Mouse (Mus musculus) ovary, postnatal 14 days (tissue): ENCODE measurements around the gene Map4k2.
A peak's percentile ranks its signal among the peaks of the same experiment; 100 is the strongest.

Source experiments
- DNase-seq: peaks from one replicate; pipeline ENCODE4 v3.0.0; 2022; ENCODE audit warnings: low spot score

Gene Map4k2

GRCm38 (mm10) chr19:6346661-6347060 is 5.7 kb downstream of the Map4k2 start:
- no peak for DNase-seq

- no peak for DNase-seq
These were observed 6.7 kb downstream of the Map4k2 start for GRCm38 (mm10) chr19:6347615-6348014.

- no peak for DNase-seq
These were observed 7.8 kb downstream of the Map4k2 start for GRCm38 (mm10) chr19:6348717-6349116.

GRCm38 (mm10) chr19:6349215-6349983 is 8.5 kb downstream of the Map4k2 start:
- no peak for DNase-seq

DNA sequence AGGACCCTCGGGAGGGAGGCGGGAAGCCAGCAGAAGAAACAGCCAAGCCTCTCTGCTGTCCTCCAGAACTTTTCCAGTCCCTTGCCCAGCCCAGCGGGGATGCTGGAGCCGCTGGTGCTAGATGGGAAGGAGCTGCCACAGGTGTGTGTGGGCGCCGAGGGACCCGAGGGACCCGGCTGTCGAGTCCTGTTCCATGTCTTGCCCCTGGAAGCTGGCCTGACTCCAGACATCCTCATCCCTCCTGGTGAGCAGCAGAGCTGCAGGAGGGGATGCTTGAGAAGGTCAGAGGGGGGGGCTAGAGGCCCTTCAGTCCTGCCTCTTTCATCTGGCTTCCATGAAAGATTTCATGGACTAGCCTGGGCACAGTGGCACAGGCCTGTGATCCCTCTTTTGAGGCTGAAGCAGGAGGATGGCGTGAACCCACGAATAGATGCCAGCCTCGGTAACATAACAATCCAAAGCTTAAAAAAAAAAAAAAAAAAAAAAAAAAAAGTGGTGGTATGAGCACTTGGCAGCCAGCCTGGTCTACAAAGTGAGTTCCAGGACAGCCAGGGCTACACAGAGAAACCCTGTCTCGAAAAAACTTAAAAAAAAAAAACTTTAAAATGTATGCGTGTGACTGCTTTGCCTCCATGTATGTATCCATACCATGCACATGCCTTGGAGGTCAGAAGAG is 10.6 kb downstream of the Map4k2 start:
- DNase-seq = no peak

DNA sequence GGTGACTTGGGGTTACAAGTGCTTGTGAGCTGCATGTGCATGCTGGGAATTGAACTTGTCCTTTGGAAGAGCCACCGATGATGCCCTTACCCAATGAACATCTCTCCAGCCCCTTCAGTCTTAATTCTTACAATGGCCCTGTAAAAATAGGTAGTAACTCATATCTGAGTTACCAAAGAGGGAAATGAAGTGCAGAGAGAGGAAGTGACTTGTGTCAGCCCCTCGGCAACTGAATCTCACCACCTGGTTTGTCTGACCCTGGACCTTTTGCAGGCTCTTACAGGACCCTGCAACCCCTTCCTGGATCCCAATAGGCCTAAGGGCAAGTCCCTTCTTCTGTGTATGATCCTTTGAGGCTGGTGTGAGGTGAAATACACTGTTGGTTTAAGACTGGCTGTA is 11.2 kb downstream of the Map4k2 start:
- DNase-seq = no peak

DNA sequence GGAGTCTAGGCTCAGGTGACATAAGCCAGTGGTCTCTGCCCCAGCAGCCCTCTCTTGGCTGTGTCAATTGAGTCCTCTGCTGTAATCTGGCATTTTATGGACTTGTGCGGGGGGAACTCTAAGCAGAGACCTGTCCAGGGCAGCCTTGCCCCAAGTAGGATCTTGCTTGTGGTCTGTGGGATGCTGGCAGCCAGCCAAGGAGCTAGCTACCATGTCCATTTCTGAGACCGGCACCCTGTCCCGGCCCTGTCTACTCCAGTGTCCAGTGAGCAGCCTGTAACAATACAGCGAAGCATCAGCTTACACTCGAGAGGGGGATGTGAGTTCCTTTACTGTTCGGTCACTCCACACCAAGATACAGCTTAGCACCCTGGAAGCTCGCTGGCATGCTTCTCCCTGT is 13.1 kb downstream of the Map4k2 start:
- DNase-seq = no peak

DNA sequence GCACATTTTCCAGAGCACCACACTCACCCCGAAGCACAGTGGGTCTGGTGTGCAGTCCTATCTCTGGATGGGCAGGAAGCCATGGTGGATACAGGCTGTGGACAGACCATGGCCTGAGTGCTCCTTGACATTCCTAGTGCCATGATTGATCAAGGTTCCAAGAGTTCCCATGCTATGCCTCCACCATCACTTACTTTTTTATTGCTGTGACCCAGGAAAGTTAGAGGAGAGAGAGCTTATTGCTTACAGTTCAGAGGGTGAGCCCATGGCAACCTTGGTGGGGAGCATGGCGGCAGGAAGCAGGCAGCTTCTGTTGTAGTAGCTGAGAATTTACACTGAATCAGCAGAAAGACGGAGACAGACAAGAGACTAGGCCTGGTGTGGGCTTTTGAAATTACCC is 20.4 kb downstream of the Map4k2 start:
- no peak for DNase-seq

DNA sequence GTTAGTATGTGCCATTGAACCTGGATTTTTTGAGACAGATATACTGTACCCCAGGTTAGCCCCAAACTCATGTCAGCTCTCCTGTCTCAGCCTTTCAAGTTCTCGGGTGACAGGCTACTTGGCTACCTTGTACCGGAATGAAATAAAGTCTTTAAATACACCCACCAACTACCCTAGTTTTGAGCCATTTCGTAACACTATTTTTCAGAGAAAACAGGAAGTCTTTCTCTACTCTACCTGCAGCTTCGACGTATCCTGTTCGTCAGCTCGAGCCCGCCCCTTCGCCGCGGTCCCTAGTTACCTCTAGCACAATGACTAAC is 22.1 kb downstream of the Map4k2 start:
- DNase-seq = no peak

GRCm38 (mm10) chr19:6363411-6364240 is 22.7 kb downstream of the Map4k2 start, which contains the start of gene Sf1:
Sf1 (plus strand) TSS chr19:6363690.
- peak; percentile 99 for DNase-seq

GRCm38 (mm10) chr19:6364317-6364725 is 23.4 kb downstream of the Map4k2 start:
- peak; percentile 88 for DNase-seq

GRCm38 (mm10) chr19:6364842-6365241 is 23.9 kb downstream of the Map4k2 start:
- DNase-seq = no peak

DNA sequence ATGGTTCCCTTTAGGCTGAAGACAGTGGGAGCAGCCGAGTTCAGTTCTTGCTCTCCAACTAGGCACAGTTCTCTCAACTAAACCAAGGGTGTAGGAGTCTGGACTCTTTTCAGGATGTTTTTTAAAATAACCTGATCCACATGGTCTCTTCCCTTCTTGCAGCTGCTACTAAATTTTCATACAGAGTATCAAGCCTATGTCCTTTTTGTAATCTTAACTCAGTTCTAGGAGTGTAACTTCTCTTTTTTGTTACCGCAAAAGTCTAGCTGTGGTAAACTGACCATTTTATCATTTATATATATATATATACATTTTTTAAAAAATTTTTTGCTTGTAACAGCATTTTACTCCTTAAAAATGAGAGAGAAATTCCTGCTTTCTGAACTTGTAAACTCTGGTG is 29.2 kb downstream of the Map4k2 start:
- DNase-seq = no peak

GRCm38 (mm10) chr19:6372433-6372832 is 31.5 kb downstream of the Map4k2 start:
- no peak for DNase-seq

DNA sequence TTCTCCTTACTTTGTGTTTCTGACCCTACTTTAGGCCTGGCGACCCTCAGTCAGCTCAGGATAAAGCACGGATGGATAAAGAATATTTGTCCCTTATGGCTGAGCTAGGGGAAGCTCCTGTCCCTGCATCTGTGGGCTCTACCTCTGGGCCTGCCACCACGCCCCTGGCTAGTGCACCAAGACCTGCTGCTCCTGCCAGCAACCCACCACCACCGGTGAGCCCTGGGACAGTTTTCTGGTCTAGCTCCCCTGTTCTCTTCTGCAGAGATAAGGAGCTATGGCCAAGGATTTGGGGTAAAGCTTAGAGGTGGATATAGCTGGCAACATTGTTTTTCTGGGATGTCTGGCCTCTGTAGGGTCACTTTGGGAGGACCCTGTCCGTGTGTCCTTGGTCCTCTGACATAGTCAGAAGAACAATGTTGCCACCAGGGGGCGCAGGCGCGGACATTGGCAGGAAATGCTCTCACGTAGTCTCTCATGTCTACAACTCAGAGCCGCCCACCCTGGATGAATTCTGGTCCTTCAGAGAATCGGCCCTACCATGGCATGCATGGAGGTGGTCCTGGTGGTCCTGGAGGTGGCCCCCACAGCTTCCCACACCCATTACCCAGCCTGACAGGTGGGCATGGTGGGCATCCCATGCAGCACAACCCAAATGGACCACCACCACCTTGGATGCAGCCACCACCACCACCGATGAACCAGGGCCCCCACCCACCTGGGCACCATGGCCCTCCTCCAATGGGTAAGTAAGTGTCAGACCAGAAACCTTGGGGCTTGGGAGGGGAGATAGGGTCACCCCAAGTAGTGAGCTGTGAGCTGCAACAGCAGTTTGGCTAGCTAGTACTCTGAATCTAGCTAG is 32.8 kb downstream of the Map4k2 start:
- DNase-seq = peak; percentile 84

- no peak for DNase-seq
These were observed 33.6 kb downstream of the Map4k2 start for GRCm38 (mm10) chr19:6374571-6374970.

GRCm38 (mm10) chr19:6375423-6376254 is 34.7 kb downstream of the Map4k2 start:
- no peak for DNase-seq

DNA sequence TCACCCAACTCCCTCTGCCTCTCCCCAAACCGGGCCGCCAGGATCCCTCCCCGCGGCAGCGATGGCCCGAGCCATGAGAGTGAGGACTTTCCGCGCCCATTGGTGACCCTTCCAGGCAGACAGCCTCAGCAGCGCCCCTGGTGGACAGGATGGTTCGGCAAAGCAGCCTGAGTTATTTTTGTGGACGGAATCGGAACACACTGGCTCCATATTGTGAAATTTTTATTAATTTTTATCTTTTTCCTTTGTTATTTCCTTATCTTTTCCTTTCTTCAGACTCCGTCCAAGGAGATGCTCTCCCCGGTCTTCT is 35.3 kb downstream of the Map4k2 start:
- DNase-seq = peak; percentile 53

GRCm38 (mm10) chr19:6376643-6377042 is 35.7 kb downstream of the Map4k2 start:
- no peak for DNase-seq

DNA sequence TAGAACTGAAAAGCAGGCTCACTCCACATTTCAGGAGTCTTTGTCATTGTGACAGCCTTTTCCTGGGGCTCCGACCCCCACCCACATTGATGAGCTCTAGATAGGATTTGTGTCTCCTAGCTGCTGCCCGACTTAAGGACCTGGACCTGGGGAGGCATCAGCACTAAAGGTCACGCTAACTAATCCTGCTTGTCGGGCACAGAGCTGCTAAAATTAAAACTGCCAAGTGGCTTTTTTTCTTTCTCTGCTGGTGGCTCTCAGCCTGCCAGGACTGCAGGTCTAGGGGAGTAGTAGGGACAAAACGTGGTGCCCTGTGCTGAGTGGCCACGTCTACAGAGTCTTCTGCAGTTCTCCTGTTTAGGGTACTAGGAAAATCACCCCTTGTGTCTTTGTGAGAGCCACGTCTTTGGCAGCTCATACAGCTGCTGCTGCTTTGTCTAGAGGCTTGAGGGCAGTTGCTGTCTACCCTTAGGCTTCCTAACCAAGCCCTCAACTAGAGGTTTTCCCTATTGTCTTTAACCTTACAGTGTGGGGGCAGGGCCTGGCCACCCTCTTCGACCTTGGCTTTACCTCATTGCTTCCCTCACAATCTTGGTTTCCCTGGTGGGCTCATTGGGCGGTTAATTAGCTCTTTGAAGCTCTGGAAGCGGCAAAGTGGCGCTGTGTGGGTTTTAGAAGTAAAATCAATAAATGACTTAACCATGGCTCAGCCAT is 36.5 kb downstream of the Map4k2 start:
- DNase-seq = no peak
